Mouse (Mus musculus): ENCODE results near the gene Stub1. TPM values are rescaled to one million over a fixed set of nuclear protein-coding genes. Genes with fewer than 3 reads are reported as not detected.

Stub1 gene
- polyA plus RNA-seq, 1 experiment from 2014 or later, result 112 TPM

DNA sequence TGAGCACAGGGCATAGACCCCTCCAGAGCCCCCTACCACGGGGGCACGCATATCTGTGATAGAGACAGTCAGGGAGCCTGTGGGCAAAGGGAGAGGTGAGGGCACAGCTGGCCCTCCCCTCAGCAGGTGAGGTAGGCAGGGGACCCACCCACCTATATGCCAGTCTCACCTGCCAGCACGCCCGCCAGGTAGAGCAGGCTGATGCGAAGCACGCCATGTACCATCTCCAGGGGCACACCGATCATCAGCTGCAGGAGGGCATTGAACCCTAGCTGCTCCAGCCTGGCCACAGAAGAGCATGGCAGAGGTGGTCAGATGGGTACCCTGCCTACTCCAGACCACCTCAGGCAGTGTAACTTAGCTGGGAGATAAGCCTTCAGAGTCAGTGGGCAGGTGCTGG, 2.1 kb upstream of the Stub1 start:
- no peak for ATAC-seq (ENCODE audit: low read depth)
- H3K4me3 ChIP-seq (ENCODE audit: low read depth, low read length), result no peak overlapping the region
- H3K4me1 ChIP-seq (ENCODE audit: control insufficient read depth, low read depth, low read length), result peaks cover 64% of the 10 kb centered on the region
- H3K9ac ChIP-seq (ENCODE audit: low read depth, low read length), result no peak overlapping the region
- WGBS (ENCODE audit: insufficient replicate concordance), result 87% methylated on average over 7 of the region's 7 CpGs
- H3K9me3 ChIP-seq (replicated peaks; ENCODE audit: control insufficient read depth, low read length), result no peaks in the 10 kb centered on the region
- no peak overlapping the region for H3K27ac ChIP-seq (ENCODE audit: low read length)
- H3K27me3 ChIP-seq (ENCODE audit: control insufficient read depth, insufficient read depth, low read depth, low read length), result no peaks in the 10 kb centered on the region
- peaks cover 27% of the 10 kb centered on the region for H3K36me3 ChIP-seq (ENCODE audit: control insufficient read depth, insufficient read depth)
- no peak overlapping the region; the same call in 1 of the 2 replicates for H3K4me2 ChIP-seq (ENCODE audit: low read depth, low read length)

GRCm38 (mm10) chr17:25834595-25835222, 1.5 kb upstream of the Stub1 start:
- ATAC-seq (ENCODE audit: low read depth), result no peak
- no peaks in the 10 kb centered on the region for H3K9me3 ChIP-seq (replicated peaks; ENCODE audit: control insufficient read depth, low read length)
- no peak overlapping the region for H3K27ac ChIP-seq (ENCODE audit: low read length)
- H3K36me3 ChIP-seq (ENCODE audit: control insufficient read depth, insufficient read depth), result peaks cover 24% of the 10 kb centered on the region
- no peaks in the 10 kb centered on the region for H3K27me3 ChIP-seq (ENCODE audit: control insufficient read depth, insufficient read depth, low read depth, low read length)
- peak overlapping the region; percentile 99 for H3K4me2 ChIP-seq (ENCODE audit: low read depth, low read length)
- H3K4me3 ChIP-seq (ENCODE audit: low read depth, low read length), result peak overlapping the region; percentile 92
- peak overlapping the region; percentile 91 for H3K9ac ChIP-seq (ENCODE audit: low read depth, low read length)
- WGBS (ENCODE audit: insufficient replicate concordance), result 75% methylated on average over 12 of the region's 12 CpGs
- H3K4me1 ChIP-seq (ENCODE audit: control insufficient read depth, low read depth, low read length), result peaks cover 68% of the 10 kb centered on the region

- ATAC-seq (ENCODE audit: low read depth), result no peak
- Histone ChIP-seq H3K4me2 (ENCODE audit: low read depth, low read length) (peak overlapping the region; percentile 99), H3K9me3 (replicated peaks; ENCODE audit: control insufficient read depth, low read length) (no peaks in the 10 kb centered on the region), H3K27me3 (ENCODE audit: control insufficient read depth, insufficient read depth, low read depth, low read length) (no peaks in the 10 kb centered on the region), H3K36me3 (ENCODE audit: control insufficient read depth, insufficient read depth) (peaks cover 18% of the 10 kb centered on the region), H3K4me1 (ENCODE audit: control insufficient read depth, low read depth, low read length) (peaks cover 73% of the 10 kb centered on the region), H3K27ac (ENCODE audit: low read length) (peak overlapping the region; percentile 97), H3K4me3 (ENCODE audit: low read depth, low read length) (peak overlapping the region; percentile 92), H3K9ac (ENCODE audit: low read depth, low read length) (peak overlapping the region; percentile 91)
- 31% methylated on average over 6 of the region's 6 CpGs for WGBS (ENCODE audit: insufficient replicate concordance)
These were observed 874 bp upstream of the Stub1 start for GRCm38 (mm10) chr17:25833961-25834594.

- Histone ChIP-seq H3K36me3 (ENCODE audit: control insufficient read depth, insufficient read depth) (peaks cover 14% of the 10 kb centered on the region), H3K27ac (ENCODE audit: low read length) (peak overlapping the region; percentile 97), H3K4me2 (ENCODE audit: low read depth, low read length) (peak overlapping the region; percentile 99), H3K9ac (ENCODE audit: low read depth, low read length) (peak overlapping the region; percentile 91), H3K4me3 (ENCODE audit: low read depth, low read length) (peak overlapping the region; percentile 92), H3K27me3 (ENCODE audit: control insufficient read depth, insufficient read depth, low read depth, low read length) (no peaks in the 10 kb centered on the region), H3K9me3 (replicated peaks; ENCODE audit: control insufficient read depth, low read length) (no peaks in the 10 kb centered on the region), H3K4me1 (ENCODE audit: control insufficient read depth, low read depth, low read length) (peaks cover 80% of the 10 kb centered on the region)
- peak; percentile 91 for ATAC-seq (ENCODE audit: low read depth)
- under 1% methylated on average over 71 of the region's 77 CpGs for WGBS (ENCODE audit: insufficient replicate concordance)
These were observed 541 bp downstream of the Stub1 start for GRCm38 (mm10) chr17:25832436-25833290.

DNA sequence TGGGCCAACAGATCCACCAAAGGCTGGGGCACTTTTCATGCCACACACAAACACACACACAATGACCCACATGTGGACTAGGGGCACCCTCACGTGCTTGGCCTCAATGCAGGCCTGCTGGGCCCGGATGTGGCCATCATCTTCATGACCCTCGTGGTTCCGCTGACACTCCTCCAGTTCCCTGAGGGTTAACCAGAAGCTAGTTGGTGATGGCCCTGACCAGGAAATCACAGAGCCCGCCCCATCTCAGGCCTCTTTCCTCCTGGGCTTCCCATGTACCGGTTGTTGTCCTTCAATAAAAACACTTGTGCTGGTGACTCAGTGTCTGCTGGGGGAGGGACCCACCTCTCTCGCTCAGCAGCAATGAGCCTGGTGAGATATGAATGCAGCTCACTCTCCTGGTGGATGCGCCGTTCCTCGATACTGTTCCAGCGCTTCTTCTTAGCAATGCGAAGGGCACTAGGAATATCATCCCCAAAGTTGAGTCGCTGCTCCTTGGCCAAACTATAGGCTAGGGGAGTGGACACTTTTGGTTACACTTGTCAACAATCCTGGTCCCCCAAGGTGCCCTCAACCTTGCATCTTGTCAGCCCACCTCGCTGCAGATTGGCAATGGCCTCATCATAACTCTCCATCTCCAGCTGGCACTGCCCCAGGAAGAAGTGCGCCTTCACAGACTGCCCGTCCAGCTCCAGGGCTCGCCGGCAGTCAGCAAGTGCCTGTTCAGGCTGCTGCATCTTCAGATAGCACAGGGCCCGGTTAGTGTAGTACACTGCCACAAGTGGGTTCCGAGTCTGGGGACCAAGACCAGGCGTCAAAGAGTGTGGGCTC, 1.5 kb downstream of the Stub1 start:
- peak overlapping the region; percentile 99 for H3K4me2 ChIP-seq (ENCODE audit: low read depth, low read length)
- H3K36me3 ChIP-seq (ENCODE audit: control insufficient read depth, insufficient read depth), result peaks cover 14% of the 10 kb centered on the region
- peak overlapping the region; percentile 97 for H3K27ac ChIP-seq (ENCODE audit: low read length)
- no peaks in the 10 kb centered on the region for H3K9me3 ChIP-seq (replicated peaks; ENCODE audit: control insufficient read depth, low read length)
- peaks cover 71% of the 10 kb centered on the region for H3K4me1 ChIP-seq (ENCODE audit: control insufficient read depth, low read depth, low read length)
- H3K9ac ChIP-seq (ENCODE audit: low read depth, low read length), result peak overlapping the region; percentile 79
- WGBS (ENCODE audit: insufficient replicate concordance), result 41% methylated on average over 21 of the region's 21 CpGs
- H3K4me3 ChIP-seq (ENCODE audit: low read depth, low read length), result peak overlapping the region; percentile 92
- no peak for ATAC-seq (ENCODE audit: low read depth)
- no peaks in the 10 kb centered on the region for H3K27me3 ChIP-seq (ENCODE audit: control insufficient read depth, insufficient read depth, low read depth, low read length)

DNA sequence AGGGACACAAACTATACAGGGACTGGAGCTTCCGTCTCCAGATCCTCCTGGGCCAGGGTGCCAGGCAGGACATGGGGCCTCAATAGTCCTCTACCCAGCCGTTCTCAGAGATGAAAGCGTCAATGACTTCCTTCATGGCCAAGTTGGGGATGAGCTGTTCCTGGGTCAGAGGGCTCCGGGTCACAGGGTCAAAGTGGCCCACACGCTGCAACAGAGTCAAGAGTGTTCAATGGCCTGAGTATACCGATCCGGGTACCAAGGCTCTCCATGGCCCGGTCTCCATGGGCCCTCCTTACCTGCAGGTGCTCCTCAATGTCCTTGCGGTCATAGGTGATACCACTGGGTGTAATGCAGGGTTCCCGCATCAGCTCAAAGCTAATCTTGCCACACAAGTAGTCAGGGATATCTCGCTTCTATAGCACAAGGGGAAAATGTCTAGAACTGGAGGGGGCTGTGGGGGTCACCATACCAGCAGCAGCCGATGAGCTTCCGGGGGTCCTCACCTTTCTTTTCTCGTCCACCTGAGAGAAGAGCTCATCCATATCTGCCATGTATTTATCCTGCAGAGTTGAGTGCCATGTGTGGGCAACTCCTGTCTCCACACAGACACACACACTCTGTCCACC, 2.3 kb downstream of the Stub1 start:
- H3K9me3 ChIP-seq (replicated peaks; ENCODE audit: control insufficient read depth, low read length), result no peaks in the 10 kb centered on the region
- H3K4me3 ChIP-seq (ENCODE audit: low read depth, low read length), result no peak overlapping the region
- no peak overlapping the region; the same call in 1 of the 2 replicates for H3K9ac ChIP-seq (ENCODE audit: low read depth, low read length)
- no peaks in the 10 kb centered on the region for H3K27me3 ChIP-seq (ENCODE audit: control insufficient read depth, insufficient read depth, low read depth, low read length)
- 0 out of 2 replicates have a peak overlapping the region, but pooled peaks have one; percentile 99 for H3K4me2 ChIP-seq (ENCODE audit: low read depth, low read length)
- H3K4me1 ChIP-seq (ENCODE audit: control insufficient read depth, low read depth, low read length), result peaks cover 63% of the 10 kb centered on the region
- H3K36me3 ChIP-seq (ENCODE audit: control insufficient read depth, insufficient read depth), result peaks cover 14% of the 10 kb centered on the region
- WGBS (ENCODE audit: insufficient replicate concordance), result 78% methylated on average over 14 of the region's 14 CpGs
- no peak for ATAC-seq (ENCODE audit: low read depth)
- no peak overlapping the region for H3K27ac ChIP-seq (ENCODE audit: low read length)

DNA sequence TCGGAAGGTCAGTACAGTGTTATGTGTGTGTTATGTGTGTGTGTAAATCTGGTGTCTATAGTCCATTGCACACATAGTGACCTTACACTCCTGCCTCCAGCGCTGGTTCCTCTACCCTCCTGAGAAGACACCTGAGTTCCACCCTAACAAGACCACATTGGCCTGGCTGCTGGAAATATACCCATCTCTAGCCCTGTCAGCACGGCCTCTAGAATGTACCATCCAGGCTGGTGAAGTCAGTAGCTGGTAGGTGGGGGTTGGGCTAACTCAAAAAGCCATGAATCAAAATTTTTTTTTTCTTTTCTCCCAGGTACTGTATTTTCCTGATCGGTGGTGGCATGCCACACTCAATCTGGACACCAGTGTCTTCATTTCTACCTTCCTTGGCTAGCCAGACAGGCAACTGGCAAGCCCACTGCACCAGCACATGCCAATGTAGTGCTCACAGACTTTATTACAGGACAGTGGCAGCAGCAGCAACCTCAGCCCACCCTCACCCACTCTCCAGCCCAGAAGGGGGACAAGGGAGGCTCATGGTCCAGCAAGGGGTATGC, 2.9 kb downstream of the Stub1 start:
- H3K9me3 ChIP-seq (replicated peaks; ENCODE audit: control insufficient read depth, low read length), result no peaks in the 10 kb centered on the region
- peak overlapping the region; percentile 69; the same call in 1 of the 2 replicates for H3K4me2 ChIP-seq (ENCODE audit: low read depth, low read length)
- no peak for ATAC-seq (ENCODE audit: low read depth)
- WGBS (ENCODE audit: insufficient replicate concordance), result 66% methylated on average over 4 of the region's 4 CpGs
- peak overlapping the region; percentile 60; the same call in 1 of the 2 replicates for H3K4me3 ChIP-seq (ENCODE audit: low read depth, low read length)
- H3K9ac ChIP-seq (ENCODE audit: low read depth, low read length), result no peak overlapping the region; the same call in 1 of the 2 replicates
- peak overlapping the region; percentile 75; the same call in 1 of the 2 replicates for H3K27ac ChIP-seq (ENCODE audit: low read length)
- peaks cover 60% of the 10 kb centered on the region for H3K4me1 ChIP-seq (ENCODE audit: control insufficient read depth, low read depth, low read length)
- H3K27me3 ChIP-seq (ENCODE audit: control insufficient read depth, insufficient read depth, low read depth, low read length), result no peaks in the 10 kb centered on the region
- peaks cover 14% of the 10 kb centered on the region for H3K36me3 ChIP-seq (ENCODE audit: control insufficient read depth, insufficient read depth)

GRCm38 (mm10) chr17:25829558-25830017, 3.6 kb downstream of the Stub1 start:
- H3K27me3 ChIP-seq (ENCODE audit: control insufficient read depth, insufficient read depth, low read depth, low read length), result no peaks in the 10 kb centered on the region
- H3K27ac ChIP-seq (ENCODE audit: low read length), result peak overlapping the region; percentile 75
- no peak for ATAC-seq (ENCODE audit: low read depth)
- H3K36me3 ChIP-seq (ENCODE audit: control insufficient read depth, insufficient read depth), result peaks cover 14% of the 10 kb centered on the region
- peak overlapping the region; percentile 60 for H3K4me3 ChIP-seq (ENCODE audit: low read depth, low read length)
- H3K9me3 ChIP-seq (replicated peaks; ENCODE audit: control insufficient read depth, low read length), result no peaks in the 10 kb centered on the region
- H3K4me1 ChIP-seq (ENCODE audit: control insufficient read depth, low read depth, low read length), result peaks cover 60% of the 10 kb centered on the region
- H3K9ac ChIP-seq (ENCODE audit: low read depth, low read length), result peak overlapping the region; percentile 73
- 39% methylated on average over 8 of the region's 8 CpGs for WGBS (ENCODE audit: insufficient replicate concordance)
- peak overlapping the region; percentile 69 for H3K4me2 ChIP-seq (ENCODE audit: low read depth, low read length)

All from liver, embryonic 16.5 days (tissue).